Mouse (Mus musculus) embryonic facial prominence, embryonic 15.5 days (tissue): ENCODE measurements around the gene Timm50. TPM values are rescaled to one million over a fixed set of nuclear protein-coding genes. Genes with fewer than 3 reads are reported as not detected.
A peak's percentile ranks its signal among the peaks of the same experiment; 100 is the strongest.

Experiments used
- ATAC-seq: fragments of 200-750 bp; cut with Nextera tagmentation; 2 replicates; pipeline ENCODE4 v1.8.0; 2017; ENCODE audit warnings: low read depth, moderate TSS enrichment; ENCODE audit not compliant: insufficient number of reproducible peaks, low FRiP score, low TSS enrichment
- H3K27ac ChIP-seq: fragments of 300-500 bp; sonication (generic); replicated peaks from 2 replicates; pipeline ENCODE4 v1.5.1; 2015; ENCODE audit warnings: mild to moderate bottlenecking, inconsistent platforms
- H3K27me3 ChIP-seq: fragments of 300-500 bp; sonication (generic); 2 replicates; pipeline ENCODE4 v1.6.1; 2015; ENCODE audit warnings: inconsistent platforms
- H3K36me3 ChIP-seq: fragments of 300-500 bp; sonication (generic); 2 replicates; pipeline ENCODE4 v1.6.1; 2015; ENCODE audit warnings: mild to moderate bottlenecking, inconsistent platforms
- H3K4me1 ChIP-seq: fragments of 300-500 bp; sonication (generic); 2 replicates; pipeline ENCODE4 v1.6.1; 2015; ENCODE audit warnings: inconsistent platforms
- H3K4me2 ChIP-seq: fragments of 300-500 bp; sonication (generic); replicated peaks from 2 replicates; pipeline ENCODE4 v1.6.1; 2015; ENCODE audit warnings: mild to moderate bottlenecking, inconsistent platforms
- H3K4me3 ChIP-seq: fragments of 300-500 bp; sonication (generic); replicated peaks from 2 replicates; pipeline ENCODE4 v1.5.1; 2015; ENCODE audit warnings: mild to moderate bottlenecking, inconsistent platforms
- H3K9ac ChIP-seq: fragments of 300-500 bp; sonication (generic); 2 replicates; pipeline ENCODE4 v1.6.1; 2015; ENCODE audit warnings: inconsistent platforms
- H3K9me3 ChIP-seq: fragments of 300-500 bp; sonication (generic); replicated peaks from 2 replicates; pipeline ENCODE4 v1.6.1; 2016; ENCODE audit warnings: inconsistent platforms
- WGBS: fragments of 180-500 bp; shearing (Covaris S2); methylation state at CpG from one replicate; pipeline ENCODE4 v1.1.7; 2015; 5-methylcytosine and 5-hydroxymethylcytosine counted together
- polyA plus RNA-seq: library from polyadenylated mRNA; unstranded; fragments of >200 nt; fragmentation: Nextera tagmentation; extraction: Ambion mirVana; gene quantifications from 2 replicates; pipeline ENCODE4 v1.2.1, GENCODE M21; 2015

Timm50 gene
- polyA plus RNA-seq, 1 experiment from 2014 or later: 128 TPM

GRCm38 (mm10) chr7:28267129-28268041 lies 44.5 kb downstream of the Timm50 start, which contains the start of gene Eid2:
TSS of gene Eid2 (plus strand) at chr7:28267881.
- Histone ChIP-seq H3K4me1 (peaks cover 11% of the 10 kb centered on the region), H3K9me3 (no peaks in the 10 kb centered on the region), H3K9ac (peak within 1 kb of the TSS; percentile 93), H3K36me3 (peaks cover 13% of the 10 kb centered on the region), H3K4me2 (peak within 1 kb of the TSS; percentile 71), H3K27me3 (no peaks in the 10 kb centered on the region), H3K4me3 (peak within 1 kb of the TSS; percentile 90), H3K27ac (peak within 1 kb of the TSS; percentile 87)
- 5% methylated on average over 57 of the region's 57 CpGs for WGBS
- peak; percentile 87 for ATAC-seq

DNA sequence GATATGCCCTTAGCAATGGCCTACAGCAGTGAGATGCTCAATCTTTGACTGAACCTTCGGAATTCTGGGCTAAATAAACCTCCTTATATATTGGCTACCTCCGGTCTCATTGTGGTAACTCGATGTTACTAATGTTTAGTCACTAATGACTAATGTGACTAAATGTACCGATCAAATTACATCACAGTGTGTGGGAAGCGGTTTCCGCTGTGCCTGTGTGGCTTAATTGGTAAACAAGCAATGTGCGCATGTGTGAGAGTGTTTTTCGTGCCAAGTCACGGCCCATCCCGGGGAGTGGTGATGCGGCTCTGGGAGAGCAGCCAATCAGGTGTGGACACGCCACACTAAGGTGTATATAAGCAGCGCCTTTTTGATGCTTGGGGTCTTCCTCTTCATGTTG lies 46.5 kb downstream of the Timm50 start:
- H3K4me3 ChIP-seq: no peak overlapping the region
- H3K4me1 ChIP-seq: peaks cover 11% of the 10 kb centered on the region
- 89% methylated on average over 13 of the region's 13 CpGs for WGBS
- no peak overlapping the region for H3K27ac ChIP-seq
- no peak for ATAC-seq
- H3K36me3 ChIP-seq: no peaks in the 10 kb centered on the region; the same call in 1 of the 2 replicates
- H3K27me3 ChIP-seq: no peaks in the 10 kb centered on the region
- H3K9ac ChIP-seq: no peak overlapping the region
- H3K9me3 ChIP-seq: no peaks in the 10 kb centered on the region
- no peak overlapping the region for H3K4me2 ChIP-seq

- H3K4me2 ChIP-seq: no peak overlapping the region
- H3K27me3 ChIP-seq: no peaks in the 10 kb centered on the region
- peaks cover 5% of the 10 kb centered on the region for H3K4me1 ChIP-seq
- H3K27ac ChIP-seq: no peak overlapping the region
- H3K4me3 ChIP-seq: no peak overlapping the region
- H3K9me3 ChIP-seq: no peaks in the 10 kb centered on the region
- no peak for ATAC-seq
- H3K36me3 ChIP-seq: no peaks in the 10 kb centered on the region
- H3K9ac ChIP-seq: no peak overlapping the region
- 5% methylated on average over 15 of the region's 15 CpGs for WGBS
Measured at GRCm38 (mm10) chr7:28263786-28264185, 48.1 kb downstream of the Timm50 start.

- no peak overlapping the region for H3K9ac ChIP-seq
- no peaks in the 10 kb centered on the region for H3K9me3 ChIP-seq
- H3K27ac ChIP-seq: no peak overlapping the region
- H3K4me1 ChIP-seq: no peaks in the 10 kb centered on the region
- WGBS: 48% methylated on average over 5 of the region's 5 CpGs
- no peaks in the 10 kb centered on the region for H3K27me3 ChIP-seq
- no peak for ATAC-seq
- no peak overlapping the region for H3K4me3 ChIP-seq
- H3K4me2 ChIP-seq: no peak overlapping the region
- no peaks in the 10 kb centered on the region for H3K36me3 ChIP-seq
Measured at GRCm38 (mm10) chr7:28262861-28263260, 49.0 kb downstream of the Timm50 start.

Other genes starting within 250 kb of the Timm50 start
- gene Fcgbp, start 240.8 kb downstream of the Timm50 start, polyA plus RNA-seq: 0.49 and 0.69 TPM in 2 replicates
- 0.03 and 0.05 TPM in 2 replicates for gene 9530053A07Rik, start 182.6 kb downstream of the Timm50 start, polyA plus RNA-seq
- 114 and 116 TPM in 2 replicates for gene Fbl, start 142.4 kb downstream of the Timm50 start, polyA plus RNA-seq
- 14.9 and 15.2 TPM in 2 replicates for gene Dyrk1b, start 132.6 kb downstream of the Timm50 start, polyA plus RNA-seq
- 3.8 and 5.5 TPM in 2 replicates for gene Eid2, start 44.2 kb downstream of the Timm50 start, polyA plus RNA-seq
- gene Eid2b, start 34.3 kb downstream of the Timm50 start, polyA plus RNA-seq: 13.6 and 15.5 TPM in 2 replicates
- 0.13 and 0.30 TPM in 2 replicates for gene Selenov, start 20.9 kb downstream of the Timm50 start, polyA plus RNA-seq
- 2.0 and 2.4 TPM in 2 replicates for gene Dll3, start 9.8 kb downstream of the Timm50 start, polyA plus RNA-seq
- gene Supt5, start 26.7 kb upstream of the Timm50 start, polyA plus RNA-seq: 93.3 and 98.8 TPM in 2 replicates
- 1,000 and 1,004 TPM in 2 replicates for gene Rps16, start 38.6 kb upstream of the Timm50 start, polyA plus RNA-seq
- 66.8 and 76.1 TPM in 2 replicates for gene Plekhg2, start 60.5 kb upstream of the Timm50 start, polyA plus RNA-seq
- 20.2 and 23.5 TPM in 2 replicates for gene Zfp36, start 68.2 kb upstream of the Timm50 start, polyA plus RNA-seq
- 47.7 and 52.1 TPM in 2 replicates for gene Med29, start 80.6 kb upstream of the Timm50 start, polyA plus RNA-seq
- 78.9 and 84.9 TPM in 2 replicates for gene Paf1, start 80.9 kb upstream of the Timm50 start, polyA plus RNA-seq
- 16.8 and 18.1 TPM in 2 replicates for gene Gmfg, start 125.4 kb upstream of the Timm50 start, polyA plus RNA-seq
- gene Lrfn1, start 139.9 kb upstream of the Timm50 start, polyA plus RNA-seq: 4.8 and 5.3 TPM in 2 replicates
- gene Ifnl2, start 198.4 kb upstream of the Timm50 start, polyA plus RNA-seq: not detected in 2 replicates
- gene Ifnl3, start 210.8 kb upstream of the Timm50 start, polyA plus RNA-seq: not detected in 2 replicates
- gene Sycn, start 228.8 kb upstream of the Timm50 start, polyA plus RNA-seq: not detected in 2 replicates
- gene Nccrp1, start 235.2 kb upstream of the Timm50 start, polyA plus RNA-seq: 2.6 and 4.6 TPM in 2 replicates